ENCODE assay signal across 15 mouse cellular contexts in the genomic region with DNA sequence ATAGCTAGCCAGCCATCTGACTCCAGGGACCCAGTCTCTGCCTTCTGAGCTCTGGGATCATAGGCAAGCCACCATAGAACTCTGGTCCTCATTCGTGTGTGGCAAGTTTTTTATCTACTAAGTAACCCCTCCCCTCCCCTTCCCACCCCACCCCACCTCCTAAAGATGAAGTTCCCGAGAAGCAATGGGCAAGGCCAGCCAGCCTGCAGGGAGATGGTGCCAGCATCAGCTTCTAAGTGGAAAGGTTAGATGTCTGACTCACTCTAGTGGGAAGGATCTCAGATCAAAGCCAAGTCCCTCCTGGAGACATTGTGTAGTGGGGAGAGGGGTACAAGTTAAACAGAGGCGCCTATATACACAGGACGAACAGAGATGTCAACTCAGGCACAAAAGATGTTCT. TPM values are rescaled to one million over a fixed set of nuclear protein-coding genes. Genes with fewer than 3 reads are reported as not detected.
DNase-seq lines count a peak whose midpoint lies in the region; ATAC-seq lines count a peak whose summit lies in the region.
"Had no signal": no experiment of that assay in that cellular context is flagged by ENCODE, and none has a peak within 500 bp of the region (broad histone marks: within the 10 kb centered on the region; RNA-seq: fewer than 3 reads in every experiment).

No protein-coding gene starts in this region.

- H3K9ac ChIP-seq in neural tube, embryonic 13.5 days: peak overlapping the region; percentile 95; the same call in 1 of the 2 replicates
- no peak overlapping the region for H3K9ac ChIP-seq in kidney, embryonic 14.5 days (ENCODE audit: low read depth, low read length)
- H3K9ac ChIP-seq: lung, embryonic 14.5 days had no signal

- DNase-seq in heart, adult 11 months: peak; percentile 85
- no peak for DNase-seq in heart, postnatal 14 days
- DNase-seq in neural tube, embryonic 10.5 days (ENCODE audit: extremely low spot score, low spot score): no peak
- DNase-seq in limb, embryonic 10.5 days (ENCODE audit: low spot score): no peak
- no peak for DNase-seq in adipocyte (ENCODE audit: low spot score)
- no peak for DNase-seq in layer of hippocampus, postnatal 10 days (ENCODE audit: low spot score in 2 of 2)
- DNase-seq: layer of hippocampus, adult 9-11 months; left cerebral cortex, postnatal 4 days; lung, embryonic 14.5 days; right cerebral cortex, postnatal 14 days had no signal

- WGBS in neural tube, embryonic 13.5 days: 84% methylated on average over 4 of the region's 4 CpGs
- WGBS in limb, embryonic 10.5 days: 65% methylated on average over 4 of the region's 4 CpGs
- 64% methylated on average over 4 of the region's 4 CpGs for WGBS in kidney, embryonic 14.5 days

- H3K9me3 ChIP-seq in neural tube, embryonic 13.5 days: no peaks in the 10 kb centered on the region
- H3K9me3 ChIP-seq in limb, embryonic 10.5 days (replicated peaks): no peaks in the 10 kb centered on the region
- H3K9me3 ChIP-seq in kidney, embryonic 14.5 days (ENCODE audit: control insufficient read depth, low read length): no peaks in the 10 kb centered on the region; the same call in 1 of the 2 replicates
- H3K9me3 ChIP-seq: heart, embryonic 10.5 days; midbrain, embryonic 12.5 days had no signal

- no peaks in the 10 kb centered on the region for H3K27me3 ChIP-seq in neural tube, embryonic 13.5 days
- no peaks in the 10 kb centered on the region for H3K27me3 ChIP-seq in limb, embryonic 10.5 days (ENCODE audit: low read depth, poor library complexity, severe bottlenecking)
- H3K27me3 ChIP-seq in kidney, embryonic 14.5 days (ENCODE audit: control insufficient read depth, insufficient read depth, low read length): no peaks in the 10 kb centered on the region

- intact Hi-C loops in heart, postnatal 14 days (cut with DNase I): no loop called here

- H3K4me3 ChIP-seq in neural tube, embryonic 13.5 days: no peak overlapping the region
- peak overlapping the region; percentile 67; the same call in 1 of the 2 replicates for H3K4me3 ChIP-seq in limb, embryonic 10.5 days
- H3K4me3 ChIP-seq in kidney, embryonic 14.5 days (ENCODE audit: low read length): no peak overlapping the region
- H3K4me3 ChIP-seq: midbrain, embryonic 12.5 days had no signal

- peaks cover 45% of the 10 kb centered on the region for H3K4me1 ChIP-seq in neural tube, embryonic 13.5 days (replicated peaks)
- H3K4me1 ChIP-seq in limb, embryonic 10.5 days: peaks cover 54% of the 10 kb centered on the region
- peaks cover 11% of the 10 kb centered on the region; the same call in 1 of the 2 replicates for H3K4me1 ChIP-seq in kidney, embryonic 14.5 days (ENCODE audit: control insufficient read depth, insufficient read depth, low read length)

- peak overlapping the region; percentile 96; the same call in 1 of the 2 replicates for H3K4me2 ChIP-seq in neural tube, embryonic 13.5 days
- H3K4me2 ChIP-seq in kidney, embryonic 14.5 days (replicated peaks; ENCODE audit: low read depth, low read length): no peak overlapping the region

- peaks cover 65% of the 10 kb centered on the region for H3K36me3 ChIP-seq in neural tube, embryonic 13.5 days
- H3K36me3 ChIP-seq in limb, embryonic 10.5 days: peaks cover 73% of the 10 kb centered on the region
- H3K36me3 ChIP-seq in kidney, embryonic 14.5 days (ENCODE audit: control insufficient read depth, insufficient read depth, low read length): peaks cover 57% of the 10 kb centered on the region

- H3K27ac ChIP-seq in neural tube, embryonic 13.5 days (replicated peaks): peak overlapping the region; percentile 97
- H3K27ac ChIP-seq in limb, embryonic 10.5 days: peak overlapping the region; percentile 95; the same call in 1 of the 2 replicates
- no peak overlapping the region for H3K27ac ChIP-seq in kidney, embryonic 14.5 days (ENCODE audit: low read depth, low read length)
- H3K27ac ChIP-seq: heart, embryonic 10.5 days; kidney, postnatal 0 days had no signal

- no peak for ATAC-seq in neural tube, embryonic 13.5 days (ENCODE audit: low read depth)
- no peak for ATAC-seq in kidney, embryonic 14.5 days (ENCODE audit: low FRiP score, low TSS enrichment)

RNA-seq across cellular contexts. Expression of a gene that starts 1.3 kb away (rescaled TPM):
- 1 to 10 TPM; 1.9 to 2.6 TPM for total RNA-seq in heart, postnatal 14 days (2021)
- polyA plus RNA-seq in neural tube, embryonic 13.5 days (2015; fragmentation: Nextera tagmentation; extraction: Ambion mirVana): 22.9 and 24.1 TPM in 2 replicates
- polyA plus RNA-seq in limb, embryonic 10.5 days (2016; fragmentation: Nextera tagmentation; extraction: Ambion mirVana): 37.4 and 41.9 TPM in 2 replicates
- polyA plus RNA-seq in kidney, embryonic 14.5 days (2014; fragmentation: Nextera tagmentation; extraction: Ambion mirVana): 8.2 and 12.3 TPM in 2 replicates
- 10 to 100 TPM; 18.6 to 21.5 TPM for total RNA-seq in layer of hippocampus, postnatal 10 days (2021)

RNA-seq across cellular contexts. Expression of a gene that starts 42.4 kb away (rescaled TPM):
- 10 to 100 TPM; 26.4 to 27.2 TPM for total RNA-seq in heart, postnatal 14 days (2021)
- 29.3 and 30.8 TPM in 2 replicates for polyA plus RNA-seq in neural tube, embryonic 13.5 days (2015; fragmentation: Nextera tagmentation; extraction: Ambion mirVana)
- polyA plus RNA-seq in limb, embryonic 10.5 days (2016; fragmentation: Nextera tagmentation; extraction: Ambion mirVana): 53.3 and 53.5 TPM in 2 replicates
- polyA plus RNA-seq in kidney, embryonic 14.5 days (2014; fragmentation: Nextera tagmentation; extraction: Ambion mirVana): 24.0 and 39.2 TPM in 2 replicates
- total RNA-seq in layer of hippocampus, postnatal 10 days (2021): 10 to 100 TPM; 59.6 to 61.2 TPM
